Mouse (Mus musculus): ENCODE measurements around the gene Pcnp.

- TF ChIP-seq CTCF (IDR thresholded peaks at IDR 0.05; ENCODE audit: low read depth) (no peak), EP300 (optimal IDR thresholded peaks at IDR 0.05) (no peak)
Measured at GRCm38 (mm10) chr16:56038090-56038489, 8.6 kb upstream of the Pcnp start.
